9 mouse cellular contexts compared by ENCODE assay signal in the genomic region with DNA sequence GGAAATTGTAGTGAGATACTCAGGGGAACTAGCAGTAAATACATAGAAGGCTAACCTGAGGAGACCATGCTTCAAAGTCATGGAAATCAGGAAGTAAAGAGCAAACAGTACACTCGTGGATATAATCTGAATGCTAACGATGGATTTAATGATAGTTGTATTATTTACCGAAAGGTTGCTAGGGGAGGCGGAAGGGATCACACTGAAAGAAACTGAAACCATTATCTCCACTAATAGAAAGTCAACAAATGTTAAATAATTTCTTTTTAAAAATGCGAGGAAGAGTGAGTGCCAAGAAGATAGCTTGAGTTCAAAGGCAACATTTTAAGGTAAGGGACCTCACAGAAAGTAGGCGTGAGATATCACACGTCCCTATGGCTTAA.
A peak's percentile ranks its signal among the peaks of the same experiment; 100 is the strongest.
DNase-seq lines count a peak whose midpoint lies in the region; ATAC-seq and TF ChIP-seq lines count a peak whose summit lies in the region.
"Had no signal": no experiment of that assay in that cellular context is flagged by ENCODE, and none has a peak within 500 bp of the region (broad histone marks: within the 10 kb centered on the region; RNA-seq: fewer than 3 reads in every experiment).

No protein-coding gene starts in this region.

- no peaks in the 10 kb centered on the region for H3K79me2 ChIP-seq in myocyte (ENCODE audit: control insufficient read depth, insufficient read depth)

- intact Hi-C loops in gastrocnemius, adult 2 months (cut with DNase I), result no loop called here
- intact Hi-C loops in gastrocnemius, postnatal 14 days (cut with DNase I; ENCODE audit: low total_unique reads), result no loop called here

- no peak for ATAC-seq in lung, embryonic 15.5 days (ENCODE audit: borderline replicate concordance, extremely low read depth, low FRiP score, low TSS enrichment)
- no peak for ATAC-seq in intestine, embryonic 16.5 days

- no peak for TF ChIP-seq CTCF in gastrocnemius, adult 2 months (IDR thresholded peaks at IDR 0.05)

- H3K9me3 ChIP-seq in lung, embryonic 15.5 days, result no peaks in the 10 kb centered on the region
- no peaks in the 10 kb centered on the region for H3K9me3 ChIP-seq in intestine, embryonic 16.5 days (ENCODE audit: control insufficient read depth, low read length)

- no peak overlapping the region for H3K9ac ChIP-seq in lung, embryonic 15.5 days
- no peak overlapping the region for H3K9ac ChIP-seq in intestine, embryonic 16.5 days (ENCODE audit: low read depth, low read length)

- no peaks in the 10 kb centered on the region for H3K27me3 ChIP-seq in lung, embryonic 15.5 days
- no peaks in the 10 kb centered on the region for H3K27me3 ChIP-seq in intestine, embryonic 16.5 days (replicated peaks; ENCODE audit: control insufficient read depth, insufficient read depth, low read length)
- no peaks in the 10 kb centered on the region for H3K27me3 ChIP-seq in myocyte (ENCODE audit: control insufficient read depth, insufficient read depth, insufficient read length)

- H3K4me2 ChIP-seq in lung, embryonic 15.5 days, result peak overlapping the region; percentile 43
- 0 out of 2 replicates have a peak overlapping the region, but pooled peaks have one; percentile 5 for H3K4me2 ChIP-seq in intestine, embryonic 16.5 days (ENCODE audit: low read depth, low read length)
- H3K4me2 ChIP-seq in myocyte (ENCODE audit: low read depth), result peak overlapping the region; percentile 48

- no peak for DNase-seq in gastrocnemius, adult 2 months
- DNase-seq in gastrocnemius, postnatal 14 days, result no peak
- DNase-seq in lung, postnatal 36 days, result no peak
- no peak for DNase-seq in embryo, embryonic 9.5 days (ENCODE audit: extremely low spot score)
- DNase-seq in cerebellum, postnatal 4 days (ENCODE audit: low spot score in 2 of 2), result no peak

- H3K4me1 ChIP-seq in lung, embryonic 15.5 days, result no peaks in the 10 kb centered on the region
- no peaks in the 10 kb centered on the region for H3K4me1 ChIP-seq in intestine, embryonic 16.5 days (ENCODE audit: control insufficient read depth, insufficient read depth, low read length)

- H3K27ac ChIP-seq in gastrocnemius, adult 2 months, result no peak overlapping the region
- H3K27ac ChIP-seq in lung, embryonic 15.5 days, result no peak overlapping the region
- H3K27ac ChIP-seq in intestine, embryonic 16.5 days (ENCODE audit: low read length), result no peak overlapping the region
- H3K27ac ChIP-seq: left cerebral cortex, adult 2 months had no signal

- peak overlapping the region; percentile 41 for H3K4me3 ChIP-seq in gastrocnemius, adult 2 months
- H3K4me3 ChIP-seq in lung, embryonic 15.5 days, result peak overlapping the region; percentile 10; the same call in 1 of the 2 replicates
- H3K4me3 ChIP-seq in intestine, embryonic 16.5 days (ENCODE audit: low read length), result no peak overlapping the region
- no peak overlapping the region for H3K4me3 ChIP-seq in myocyte
- H3K4me3 ChIP-seq: left cerebral cortex, adult 2 months had no signal

- H3K36me3 ChIP-seq in lung, embryonic 15.5 days, result no peaks in the 10 kb centered on the region
- H3K36me3 ChIP-seq in intestine, embryonic 16.5 days (ENCODE audit: control insufficient read depth, insufficient read depth, low read length), result no peaks in the 10 kb centered on the region
- no peaks in the 10 kb centered on the region for H3K36me3 ChIP-seq in myocyte (ENCODE audit: control insufficient read depth, insufficient read depth)

- no peak overlapping the region for H3ac ChIP-seq in myocyte (ENCODE audit: control insufficient read depth, insufficient read length)

- WGBS in lung, embryonic 15.5 days, result 50% methylated on average over 7 of the region's 7 CpGs
- 61% methylated on average over 7 of the region's 7 CpGs for WGBS in intestine, embryonic 16.5 days

- TF ChIP-seq POLR2A in myocyte (IDR thresholded peaks at IDR 0.05; ENCODE audit: insufficient read length, low read depth), result no peak

TF ChIP-seq in myocyte, 11 proteins besides CTCF, POLR2A, EP300 and RAD21:
- TF ChIP-seq MYOG (IDR thresholded peaks at IDR 0.05; ENCODE audit: control insufficient read depth in 1 of 3, insufficient read depth in 1 of 3, insufficient read length in 2 of 3, low read depth in 2 of 3), result no peak
- no peak for TF ChIP-seq TCF3 (IDR thresholded peaks at IDR 0.05; ENCODE audit: insufficient read length, low read depth)
- TF ChIP-seq SRF (IDR thresholded peaks at IDR 0.05; ENCODE audit: control insufficient read depth, insufficient read length, low read depth), result no peak
- no peak for TF ChIP-seq USF1 (IDR thresholded peaks at IDR 0.05; ENCODE audit: low read depth)
- TF ChIP-seq MYOD1 (IDR thresholded peaks at IDR 0.05; ENCODE audit: control insufficient read depth in 1 of 3, insufficient read length in 2 of 3, low read depth in 2 of 3), result no peak
- no peak for TF ChIP-seq TCF12 (IDR thresholded peaks at IDR 0.05; ENCODE audit: insufficient read depth, poor library complexity, severe bottlenecking)
- no peak for TF ChIP-seq REST (IDR thresholded peaks at IDR 0.05; ENCODE audit: insufficient read depth, insufficient read length)
- TF ChIP-seq CEBPB (IDR thresholded peaks at IDR 0.05; ENCODE audit: insufficient read depth, poor library complexity, severe bottlenecking), result no peak
- no peak for TF ChIP-seq E2F4 (IDR thresholded peaks at IDR 0.05; ENCODE audit: insufficient read depth)
- TF ChIP-seq POLR2AphosphoS2 (IDR thresholded peaks at IDR 0.05; ENCODE audit: insufficient read length, low read depth), result no peak
- no peak for TF ChIP-seq MAX (IDR thresholded peaks at IDR 0.05; ENCODE audit: low read depth)

Comparison
In these comparisons a context has a peak if more than half of its experiments do, and no peak if none do; other contexts are left out.
1. H3K4me3 ChIP-seq: peak in gastrocnemius, adult 2 months (single experiment) and lung, embryonic 15.5 days (single experiment); none in intestine, embryonic 16.5 days (single experiment) and myocyte (single experiment).
2. Peak in every context shown above with its lines, with median percentiles within 50 percentile points of each other: H3K4me2 ChIP-seq.